20 mouse cellular contexts compared by ENCODE assay signal in the genomic region with DNA sequence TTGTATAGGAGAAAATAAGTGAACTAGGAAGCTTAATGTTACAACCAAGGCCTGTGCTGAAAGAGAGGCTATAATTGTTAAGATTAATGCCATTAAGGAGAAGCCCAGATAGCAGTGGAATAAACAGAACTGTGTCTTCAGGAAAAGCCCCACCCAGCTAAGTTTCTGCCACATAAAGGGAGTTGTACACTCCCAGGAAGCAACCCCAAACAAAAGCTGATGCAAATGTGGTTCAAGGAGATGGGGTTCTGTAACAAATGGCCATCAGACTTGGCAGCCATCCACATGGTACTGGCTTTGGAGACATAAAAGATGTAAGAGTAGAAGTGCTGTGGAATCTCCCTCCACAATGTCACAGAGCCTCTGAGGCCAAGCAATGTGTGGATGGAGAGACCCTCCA.
DNase-seq lines count a peak whose midpoint lies in the region; ATAC-seq lines count a peak whose summit lies in the region.
"Had no signal": no experiment of that assay in that cellular context is flagged by ENCODE, and none has a peak within 500 bp of the region (broad histone marks: within the 10 kb centered on the region; RNA-seq: fewer than 3 reads in every experiment).

No protein-coding gene starts in this region.

- DNase-seq in ES-CJ7 (ENCODE audit: low read depth, low spot score) (peak; percentile 16), R1 (ENCODE audit: low read depth, low spot score) (peak; percentile 46)
- DNase-seq in heart, postnatal 4 days, result peak; percentile 15
- peak; percentile 60 for DNase-seq in lung, postnatal 36 days
- DNase-seq in cerebellum, postnatal 25 days, result no peak
- no peak for DNase-seq in cerebellum, adult 8-10 months
- DNase-seq: adrenal gland, postnatal 14 days; cerebellum, adult 9-11 months; kidney, adult 9 months; kidney, postnatal 14 days; layer of hippocampus, postnatal 36 days; thymus, adult 2 months had no signal

- no peak overlapping the region for H3K27ac ChIP-seq in midbrain, embryonic 13.5 days
- H3K27ac ChIP-seq: embryonic facial prominence, embryonic 10.5 days; forebrain, embryonic 15.5 days; hindbrain, postnatal 0 days; layer of hippocampus, adult 2 months; midbrain, embryonic 12.5 days; stomach, postnatal 0 days had no signal

- no peaks in the 10 kb centered on the region for H3K9me3 ChIP-seq in midbrain, embryonic 13.5 days
- H3K9me3 ChIP-seq: embryonic facial prominence, embryonic 10.5 days; forebrain, embryonic 15.5 days; midbrain, embryonic 12.5 days had no signal

- no peak overlapping the region for H3K4me2 ChIP-seq in midbrain, embryonic 13.5 days (replicated peaks)
- H3K4me2 ChIP-seq: forebrain, embryonic 15.5 days; midbrain, embryonic 12.5 days had no signal

- H3K27me3 ChIP-seq in midbrain, embryonic 13.5 days, result no peaks in the 10 kb centered on the region
- H3K27me3 ChIP-seq: forebrain, embryonic 15.5 days; midbrain, embryonic 12.5 days had no signal

- no peak for ATAC-seq in midbrain, embryonic 13.5 days
- ATAC-seq: forebrain, embryonic 15.5 days; hindbrain, postnatal 0 days; intestine, embryonic 16.5 days had no signal

- no peaks in the 10 kb centered on the region for H3K4me1 ChIP-seq in midbrain, embryonic 13.5 days (replicated peaks)
- H3K4me1 ChIP-seq: forebrain, embryonic 15.5 days; midbrain, embryonic 12.5 days had no signal

- H3K9ac ChIP-seq in midbrain, embryonic 13.5 days (replicated peaks), result no peak overlapping the region
- H3K9ac ChIP-seq: forebrain, embryonic 15.5 days; midbrain, embryonic 12.5 days had no signal

- H3K36me3 ChIP-seq in midbrain, embryonic 13.5 days, result no peaks in the 10 kb centered on the region
- H3K36me3 ChIP-seq: embryonic facial prominence, embryonic 10.5 days; forebrain, embryonic 15.5 days; midbrain, embryonic 12.5 days had no signal

- H3K4me3 ChIP-seq in midbrain, embryonic 13.5 days (replicated peaks), result no peak overlapping the region
- H3K4me3 ChIP-seq: embryonic facial prominence, embryonic 10.5 days; forebrain, embryonic 15.5 days; layer of hippocampus, adult 2 months; midbrain, embryonic 12.5 days had no signal

Comparison
In these comparisons a context has a peak if more than half of its experiments do, and no peak if none do; other contexts are left out.
1. DNase-seq: peak in ES-CJ7 (single experiment), R1 (single experiment), heart, postnatal 4 days (single experiment) and lung, postnatal 36 days (single experiment); none in cerebellum, postnatal 25 days (0 of 2) and cerebellum, adult 8-10 months (single experiment).